ENCODE assay signal across 33 mouse cellular contexts in the genomic region with DNA sequence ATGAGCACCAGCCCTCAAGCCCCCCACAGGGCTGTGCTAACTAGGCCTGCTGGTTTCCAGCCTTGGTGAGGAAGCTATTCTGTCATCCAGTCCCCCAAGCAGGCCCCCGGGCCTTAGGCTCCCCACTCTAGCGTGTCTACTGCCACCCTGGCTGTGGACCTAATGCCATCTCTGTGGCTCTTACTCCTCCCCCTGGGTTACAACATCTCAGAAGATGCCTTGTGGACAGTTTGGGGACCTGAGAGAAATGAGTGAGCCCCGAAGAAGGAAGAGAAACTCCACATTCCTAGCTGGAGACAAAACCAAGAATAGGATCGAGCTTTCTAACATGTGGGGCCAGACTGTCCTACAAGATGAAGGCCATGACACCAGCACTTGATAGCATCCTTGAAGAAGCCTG.
"Had no signal": no experiment of that assay in that cellular context is flagged by ENCODE, and none has a peak within 500 bp of the region (broad histone marks: within the 10 kb centered on the region; RNA-seq: fewer than 3 reads in every experiment).

No protein-coding gene starts in this region.

- H3K4me1 ChIP-seq: hindbrain, embryonic 13.5 days; hindbrain, embryonic 15.5 days had no signal

- H3K27me3 ChIP-seq: hindbrain, embryonic 12.5 days; hindbrain, embryonic 13.5 days; hindbrain, embryonic 15.5 days; intestine, embryonic 15.5 days; kidney, embryonic 15.5 days had no signal

- ATAC-seq: hindbrain, embryonic 16.5 days; hindbrain, postnatal 0 days; inflammation-experienced regulatory T-cells, adult 6 months; intestine, embryonic 15.5 days; intestine, embryonic 16.5 days; intestine, postnatal 0 days had no signal

- H3K36me3 ChIP-seq: heart, embryonic 12.5 days; heart, embryonic 13.5 days; heart, embryonic 15.5 days; intestine, embryonic 15.5 days had no signal

- H3K4me3 ChIP-seq: heart, embryonic 12.5 days; heart, embryonic 13.5 days; heart, embryonic 15.5 days; hindbrain, embryonic 10.5 days; hindbrain, embryonic 12.5 days; hindbrain, embryonic 13.5 days; hindbrain, embryonic 15.5 days; intestine, embryonic 15.5 days; kidney, embryonic 15.5 days; layer of hippocampus, adult 2 months had no signal

- H3K9me3 ChIP-seq: heart, embryonic 12.5 days; heart, embryonic 13.5 days; heart, embryonic 15.5 days; hindbrain, embryonic 10.5 days; hindbrain, embryonic 12.5 days; hindbrain, embryonic 13.5 days; hindbrain, embryonic 15.5 days; intestine, embryonic 15.5 days; kidney, embryonic 15.5 days had no signal

- DNase-seq: heart, postnatal 10 days; heart, postnatal 14 days; heart, postnatal 36 days; heart, postnatal 4 days; kidney, adult 11 months; kidney, adult 18-20 months; kidney, adult 2 months; kidney, adult 8-10 months; kidney, adult 9 months; kidney, postnatal 10 days; kidney, postnatal 14 days; kidney, postnatal 25 days; kidney, postnatal 36 days; kidney, postnatal 4 days; layer of hippocampus, adult 9-11 months; layer of hippocampus, postnatal 36 days had no signal

- H3K27ac ChIP-seq: heart, embryonic 13.5 days; heart, embryonic 15.5 days; hindbrain, embryonic 10.5 days; hindbrain, embryonic 12.5 days; hindbrain, embryonic 13.5 days; hindbrain, embryonic 14.5 days; hindbrain, embryonic 15.5 days; hindbrain, postnatal 0 days; intestine, embryonic 15.5 days; kidney, embryonic 15.5 days; kidney, postnatal 0 days; layer of hippocampus, adult 2 months had no signal
